Mouse (Mus musculus) limb, embryonic 11.5 days (tissue): ENCODE measurements around the gene F2rl3. TPM values are rescaled to one million over a fixed set of nuclear protein-coding genes. Genes with fewer than 3 reads are reported as not detected.

Experiments
- ATAC-seq: fragments of 200-750 bp; cut with Nextera tagmentation; 2 replicates; pipeline ENCODE4 v1.8.0; 2017; ENCODE audit warnings: low read depth; ENCODE audit not compliant: insufficient number of reproducible peaks, low FRiP score, low TSS enrichment
- DNase-seq: peaks from one replicate; pipeline ENCODE4 v3.0.0-alpha.2; 2015; ENCODE audit warnings: low spot score
- H3K27ac ChIP-seq: fragments of 300-500 bp; sonication (generic); replicated peaks from 2 replicates; pipeline ENCODE4 v1.5.1; 2014; ENCODE audit warnings: low read depth, mild to moderate bottlenecking, low read length
- H3K27me3 ChIP-seq: fragments of 300-500 bp; sonication (generic); 2 replicates; pipeline ENCODE4 v1.6.1; 2014; ENCODE audit warnings: mild to moderate bottlenecking, low read length, mixed read lengths; ENCODE audit not compliant: control insufficient read depth, insufficient read depth
- H3K36me3 ChIP-seq: fragments of 300-500 bp; sonication (generic); 2 replicates; pipeline ENCODE4 v1.6.1; 2014; ENCODE audit warnings: mild to moderate bottlenecking, low read length, moderate library complexity, mixed read lengths; ENCODE audit not compliant: control insufficient read depth, insufficient read depth
- H3K4me1 ChIP-seq: fragments of 300-500 bp; sonication (generic); 2 replicates; pipeline ENCODE4 v1.6.1; 2014; ENCODE audit warnings: low read length, mixed read lengths; ENCODE audit not compliant: control insufficient read depth, insufficient read depth
- H3K4me2 ChIP-seq: fragments of 300-500 bp; sonication (generic); 2 replicates; pipeline ENCODE4 v1.6.1; 2014; ENCODE audit warnings: low read depth, mild to moderate bottlenecking, moderate library complexity; ENCODE audit not compliant: severe bottlenecking
- H3K4me3 ChIP-seq: fragments of 300-500 bp; sonication (generic); 2 replicates; pipeline ENCODE4 v1.5.1; 2014; ENCODE audit warnings: low read depth, low read length
- H3K9ac ChIP-seq: fragments of 300-500 bp; sonication (generic); 2 replicates; pipeline ENCODE4 v1.6.1; 2014; ENCODE audit warnings: mild to moderate bottlenecking, low read length
- H3K9me3 ChIP-seq: fragments of 300-500 bp; sonication (generic); 2 replicates; pipeline ENCODE4 v1.6.1; 2016; ENCODE audit warnings: low read length; ENCODE audit not compliant: control insufficient read depth
- WGBS: fragments of 180-500 bp; shearing (Covaris S2); extraction: QIAGEN DNeasy Blood & Tissue Kit; methylation state at CpG from one replicate; pipeline ENCODE4 v1.1.7; 2014; 5-methylcytosine and 5-hydroxymethylcytosine counted together
- polyA plus RNA-seq: library from polyadenylated mRNA; unstranded; fragments of >200 nt; fragmentation: Nextera tagmentation; extraction: Ambion mirVana; gene quantifications from 2 replicates; pipeline ENCODE4 v1.2.1, GENCODE M21; 2014

Gene F2rl3
- polyA plus RNA-seq, 1 experiment from 2014 or later, result 1.7 TPM

GRCm38 (mm10) chr8:72736868-72737267 is 24.8 kb upstream of the F2rl3 start:
- Histone ChIP-seq H3K36me3 (peaks cover 32% of the 10 kb centered on the region; the same call in 1 of the 2 replicates), H3K9me3 (no peaks in the 10 kb centered on the region), H3K27me3 (no peaks in the 10 kb centered on the region), H3K4me3 (no peak overlapping the region), H3K4me2 (no peak overlapping the region), H3K27ac (no peak overlapping the region), H3K4me1 (no peaks in the 10 kb centered on the region), H3K9ac (no peak overlapping the region)
- no peak for DNase-seq
- ATAC-seq, result no peak

- peaks cover 35% of the 10 kb centered on the region for H3K36me3 ChIP-seq
- H3K27me3 ChIP-seq, result no peaks in the 10 kb centered on the region
- H3K9me3 ChIP-seq, result no peaks in the 10 kb centered on the region
- DNase-seq, result peak; percentile 53
- no peak overlapping the region for H3K4me2 ChIP-seq
- peak; percentile 46; the same call in 1 of the 2 replicates for ATAC-seq
- no peaks in the 10 kb centered on the region for H3K4me1 ChIP-seq
- no peak overlapping the region for H3K27ac ChIP-seq
- H3K9ac ChIP-seq, result no peak overlapping the region
- no peak overlapping the region for H3K4me3 ChIP-seq
- 50% methylated on average over 4 of the region's 5 CpGs for WGBS
Measured at GRCm38 (mm10) chr8:72746061-72746460, 15.6 kb upstream of the F2rl3 start.

- H3K9ac ChIP-seq, result no peak overlapping the region
- peaks cover 48% of the 10 kb centered on the region for H3K36me3 ChIP-seq
- no peak for ATAC-seq
- H3K4me2 ChIP-seq, result no peak overlapping the region
- H3K4me1 ChIP-seq, result no peaks in the 10 kb centered on the region
- no peak overlapping the region for H3K27ac ChIP-seq
- WGBS, result 93% methylated on average over 26 of the region's 26 CpGs
- H3K9me3 ChIP-seq, result no peaks in the 10 kb centered on the region
- no peak for DNase-seq
- H3K27me3 ChIP-seq, result no peaks in the 10 kb centered on the region
- no peak overlapping the region for H3K4me3 ChIP-seq
Measured at GRCm38 (mm10) chr8:72749846-72750245, 11.8 kb upstream of the F2rl3 start.

- Histone ChIP-seq H3K4me2 (no peak overlapping the region), H3K9ac (no peak overlapping the region), H3K27ac (no peak overlapping the region), H3K9me3 (no peaks in the 10 kb centered on the region), H3K27me3 (no peaks in the 10 kb centered on the region), H3K4me1 (no peaks in the 10 kb centered on the region), H3K36me3 (peaks cover 46% of the 10 kb centered on the region), H3K4me3 (no peak overlapping the region)
- DNase-seq, result no peak
- WGBS, result 96% methylated on average over 6 of the region's 6 CpGs
- ATAC-seq, result no peak
Measured at GRCm38 (mm10) chr8:72750266-72750665, 11.4 kb upstream of the F2rl3 start.

GRCm38 (mm10) chr8:72751126-72751525 is 10.6 kb upstream of the F2rl3 start:
- Histone ChIP-seq H3K27me3 (no peaks in the 10 kb centered on the region), H3K27ac (no peak overlapping the region), H3K36me3 (peaks cover 51% of the 10 kb centered on the region), H3K4me3 (no peak overlapping the region), H3K4me1 (no peaks in the 10 kb centered on the region), H3K9me3 (no peaks in the 10 kb centered on the region), H3K4me2 (no peak overlapping the region), H3K9ac (no peak overlapping the region)
- no peak for DNase-seq
- 87% methylated on average over 3 of the region's 3 CpGs for WGBS
- ATAC-seq, result no peak

GRCm38 (mm10) chr8:72752289-72752688 is 9.4 kb upstream of the F2rl3 start:
- WGBS, result 94% methylated on average over 3 of the region's 3 CpGs
- Histone ChIP-seq H3K4me1 (no peaks in the 10 kb centered on the region), H3K4me2 (no peak overlapping the region), H3K4me3 (no peak overlapping the region), H3K27me3 (no peaks in the 10 kb centered on the region), H3K27ac (no peak overlapping the region), H3K9ac (no peak overlapping the region), H3K9me3 (no peaks in the 10 kb centered on the region), H3K36me3 (peaks cover 50% of the 10 kb centered on the region)
- no peak for DNase-seq
- no peak for ATAC-seq

- Histone ChIP-seq H3K4me3 (no peak overlapping the region), H3K9me3 (no peaks in the 10 kb centered on the region), H3K4me1 (no peaks in the 10 kb centered on the region), H3K4me2 (no peak overlapping the region), H3K36me3 (peaks cover 46% of the 10 kb centered on the region), H3K9ac (no peak overlapping the region), H3K27me3 (no peaks in the 10 kb centered on the region), H3K27ac (no peak overlapping the region)
- 98% methylated on average over 9 of the region's 9 CpGs for WGBS
- no peak for ATAC-seq
- no peak for DNase-seq
Measured at GRCm38 (mm10) chr8:72753165-72753564, 8.5 kb upstream of the F2rl3 start.

GRCm38 (mm10) chr8:72753781-72754180 is 7.9 kb upstream of the F2rl3 start:
- DNase-seq, result peak; percentile 11
- Histone ChIP-seq H3K4me3 (no peak overlapping the region), H3K27ac (no peak overlapping the region), H3K9ac (no peak overlapping the region), H3K4me1 (no peaks in the 10 kb centered on the region), H3K27me3 (no peaks in the 10 kb centered on the region), H3K9me3 (no peaks in the 10 kb centered on the region), H3K4me2 (no peak overlapping the region), H3K36me3 (peaks cover 43% of the 10 kb centered on the region)
- WGBS, result 93% methylated on average over 2 of the region's 2 CpGs
- no peak for ATAC-seq

- ATAC-seq (no peak), DNase-seq (no peak)
- Histone ChIP-seq H3K27ac (no peak overlapping the region), H3K4me3 (no peak overlapping the region), H3K9ac (no peak overlapping the region), H3K36me3 (peaks cover 32% of the 10 kb centered on the region), H3K27me3 (no peaks in the 10 kb centered on the region), H3K9me3 (no peaks in the 10 kb centered on the region), H3K4me1 (no peaks in the 10 kb centered on the region), H3K4me2 (no peak overlapping the region)
- 95% methylated on average over 2 of the region's 2 CpGs for WGBS
Measured at GRCm38 (mm10) chr8:72756031-72756430, 5.6 kb upstream of the F2rl3 start.
